Mouse (Mus musculus) lung, postnatal 0 days (tissue): ENCODE measurements at regions not wholly inside any gene's neighbourhood (a gene's known extent, or its start where the extent isn't known, plus 50 kb on each side); places are given as distances from the start of the nearest gene placed in this dataset.

Experiments
- ATAC-seq: fragments of 200-750 bp; cut with Nextera tagmentation; 2 replicates; pipeline ENCODE4 v1.8.0; 2017; ENCODE audit warnings: moderate library complexity
- DNase-seq: peaks from one replicate; pipeline ENCODE4 v3.0.0-alpha.2; 2016; ENCODE audit warnings: low spot score
- H3K27ac ChIP-seq: fragments of 300-500 bp; sonication (generic); 2 replicates; pipeline ENCODE4 v1.5.1; 2014; ENCODE audit warnings: antibody characterized with exemption, mild to moderate bottlenecking, low read length, mixed read lengths
- H3K27me3 ChIP-seq: fragments of 300-500 bp; sonication (generic); replicated peaks from 2 replicates; pipeline ENCODE4 v1.6.1; 2014; ENCODE audit warnings: low read length, mixed read lengths; ENCODE audit not compliant: insufficient read depth
- H3K36me3 ChIP-seq: fragments of 300-500 bp; sonication (generic); 2 replicates; pipeline ENCODE4 v1.6.1; 2014; ENCODE audit warnings: low read length, mixed read lengths; ENCODE audit not compliant: insufficient read depth
- H3K4me1 ChIP-seq: fragments of 300-500 bp; sonication (generic); 2 replicates; pipeline ENCODE4 v1.6.1; 2014; ENCODE audit warnings: antibody characterized with exemption, low read depth, low read length, mixed read lengths; ENCODE audit not compliant: insufficient read depth
- H3K4me2 ChIP-seq: fragments of 300-500 bp; sonication (generic); replicated peaks from 2 replicates; pipeline ENCODE4 v1.6.1; 2014; ENCODE audit warnings: low read depth, mild to moderate bottlenecking, low read length, moderate library complexity, mixed read lengths
- H3K4me3 ChIP-seq: fragments of 300-500 bp; sonication (generic); 2 replicates; pipeline ENCODE4 v1.5.1; 2014; ENCODE audit warnings: low read depth, low read length
- H3K9ac ChIP-seq: fragments of 300-500 bp; sonication (generic); replicated peaks from 2 replicates; pipeline ENCODE4 v1.6.1; 2014; ENCODE audit warnings: low read depth, mild to moderate bottlenecking
- H3K9me3 ChIP-seq: fragments of 300-500 bp; sonication (generic); 2 replicates; pipeline ENCODE4 v1.6.1; 2016; ENCODE audit warnings: low read length, mixed read lengths
- CTCF ChIP-seq: IDR thresholded peaks from 2 replicates; pipeline ENCODE4 v1.5.1; 2016; ENCODE audit warnings: antibody characterized with exemption, mild to moderate bottlenecking
- EP300 ChIP-seq: IDR thresholded peaks from 2 replicates; pipeline ENCODE4 v1.6.1; 2016; ENCODE audit warnings: antibody characterized with exemption, mild to moderate bottlenecking, control low read depth
- WGBS: fragments of 180-500 bp; shearing (Covaris S2); extraction: QIAGEN DNeasy Blood & Tissue Kit; methylation state at CpG from one replicate; pipeline ENCODE4 v1.1.7; 2014; 5-methylcytosine and 5-hydroxymethylcytosine counted together

DNA sequence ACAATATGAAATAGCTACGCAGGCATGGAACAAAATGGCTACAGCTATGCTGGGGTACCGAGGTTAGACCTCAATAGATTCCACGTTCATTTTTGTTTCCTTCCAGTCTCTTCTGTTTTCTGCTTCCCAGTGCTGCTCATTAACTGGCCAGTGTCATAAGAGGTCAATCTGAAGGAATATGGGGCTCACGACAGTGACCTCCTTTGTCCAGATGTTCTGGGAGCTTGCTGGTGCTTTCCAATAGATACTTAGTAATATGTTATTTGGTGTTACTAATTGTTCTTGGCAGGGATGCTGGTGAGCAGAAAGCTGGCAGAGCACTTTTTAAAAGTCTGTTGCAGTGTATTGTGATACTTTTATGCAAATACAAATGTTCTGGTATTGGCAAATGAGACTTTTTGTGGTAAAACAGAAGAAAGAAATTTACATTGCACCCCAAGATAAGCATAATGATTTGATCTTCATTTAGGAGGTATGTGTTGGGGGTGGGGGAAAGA lies 95.8 kb upstream of the Arg1 start:
- no peaks in the 10 kb centered on the region for H3K4me1 ChIP-seq

DNA sequence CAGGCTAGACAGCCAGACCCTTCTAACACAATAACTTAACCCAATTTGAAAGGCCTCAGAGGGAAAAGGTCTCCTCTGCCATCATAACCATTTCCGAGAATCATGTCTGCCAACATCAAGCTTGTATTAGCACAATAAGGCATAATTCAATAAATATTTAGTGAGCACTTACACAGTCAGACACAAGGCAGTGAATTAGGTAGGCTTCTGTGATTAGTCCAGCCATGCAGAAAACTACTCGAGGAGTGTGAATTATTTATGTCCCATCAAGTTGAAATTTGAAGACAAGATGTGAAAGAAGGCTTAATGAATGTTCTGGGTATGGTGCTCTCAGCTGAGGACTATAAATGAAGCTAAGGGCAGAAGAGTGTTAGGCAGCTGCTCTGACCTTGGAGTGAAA lies 91.7 kb upstream of the Arg1 start:
- Histone ChIP-seq H3K4me3 (no peak overlapping the region), H3K27me3 (no peaks in the 10 kb centered on the region), H3K4me1 (no peaks in the 10 kb centered on the region), H3K9me3 (no peaks in the 10 kb centered on the region), H3K4me2 (no peak overlapping the region), H3K27ac (no peak overlapping the region), H3K9ac (no peak overlapping the region), H3K36me3 (no peaks in the 10 kb centered on the region)
- no peak for ATAC-seq
- no peak for DNase-seq
- 80% methylated on average over 2 of the region's 2 CpGs for WGBS
- TF ChIP-seq EP300 (no peak), CTCF (no peak)

More for the DNA sequence above, 95.8 kb upstream of the Arg1 start:
- no peak overlapping the region for H3K27ac ChIP-seq
- no peak overlapping the region for H3K4me3 ChIP-seq
- no peaks in the 10 kb centered on the region for H3K27me3 ChIP-seq
- 73% methylated on average over 4 of the region's 4 CpGs for WGBS
- ATAC-seq (no peak), DNase-seq (no peak)
- no peaks in the 10 kb centered on the region for H3K36me3 ChIP-seq
- no peak for TF ChIP-seq CTCF
- no peak for TF ChIP-seq EP300
- no peak overlapping the region for H3K9ac ChIP-seq
- no peaks in the 10 kb centered on the region for H3K9me3 ChIP-seq
- no peak overlapping the region for H3K4me2 ChIP-seq

DNA sequence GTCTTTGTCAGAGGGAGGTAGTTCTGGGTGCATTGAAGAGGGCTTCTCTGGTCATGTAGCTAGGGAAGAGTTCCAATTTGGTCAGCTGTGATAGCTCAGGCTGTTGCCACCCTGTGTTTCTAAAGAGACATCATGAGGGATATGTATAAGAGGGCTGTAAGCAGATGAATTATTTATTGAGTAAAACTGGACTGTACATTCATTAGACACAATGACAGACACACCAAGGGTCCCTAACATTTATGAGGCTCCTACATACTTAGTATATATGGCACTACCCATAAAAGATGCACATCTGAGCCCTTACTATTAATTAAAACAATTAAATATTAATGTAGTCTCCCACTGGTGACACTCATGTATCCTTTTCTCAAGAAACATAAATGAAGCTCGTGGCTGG lies 90.6 kb upstream of the Arg1 start:
- H3K9me3 ChIP-seq, result no peaks in the 10 kb centered on the region
- no peak overlapping the region for H3K4me2 ChIP-seq
- ATAC-seq (no peak), DNase-seq (no peak)
- H3K36me3 ChIP-seq, result no peaks in the 10 kb centered on the region
- no peak overlapping the region for H3K4me3 ChIP-seq
- H3K4me1 ChIP-seq, result no peaks in the 10 kb centered on the region
- TF ChIP-seq CTCF (no peak), EP300 (no peak)
- H3K9ac ChIP-seq, result no peak overlapping the region
- WGBS, result 81% methylated on average over 1 of the region's 1 CpGs
- H3K27me3 ChIP-seq, result no peaks in the 10 kb centered on the region
- no peak overlapping the region for H3K27ac ChIP-seq

DNA sequence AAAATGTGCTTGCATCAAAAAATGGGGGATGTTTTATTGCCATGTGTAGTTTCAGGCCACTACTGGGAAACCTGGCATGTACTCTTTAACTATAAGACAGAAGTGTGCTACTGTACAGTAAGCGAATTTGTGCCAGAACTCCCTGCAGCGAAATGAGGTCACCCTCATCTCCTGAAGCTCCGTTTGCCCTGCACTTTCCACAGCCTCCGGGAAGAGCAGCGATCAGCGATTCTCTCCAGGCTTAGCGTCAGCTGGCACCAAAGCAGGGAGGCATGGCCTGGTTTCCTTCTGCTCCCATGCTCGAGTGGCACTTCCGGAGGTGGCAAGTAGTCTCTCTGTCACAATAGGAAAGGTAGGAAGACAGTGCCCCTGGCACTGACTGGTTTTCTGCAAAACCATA lies 88.8 kb upstream of the Arg1 start:
- H3K4me3 ChIP-seq, result no peak overlapping the region
- ATAC-seq (no peak), DNase-seq (no peak)
- no peaks in the 10 kb centered on the region for H3K36me3 ChIP-seq
- H3K27ac ChIP-seq, result no peak overlapping the region
- no peak for TF ChIP-seq EP300
- TF ChIP-seq CTCF, result no peak
- no peaks in the 10 kb centered on the region for H3K4me1 ChIP-seq
- H3K4me2 ChIP-seq, result no peak overlapping the region
- H3K27me3 ChIP-seq, result no peaks in the 10 kb centered on the region
- 67% methylated on average over 9 of the region's 9 CpGs for WGBS
- H3K9me3 ChIP-seq, result no peaks in the 10 kb centered on the region
- no peak overlapping the region for H3K9ac ChIP-seq

DNA sequence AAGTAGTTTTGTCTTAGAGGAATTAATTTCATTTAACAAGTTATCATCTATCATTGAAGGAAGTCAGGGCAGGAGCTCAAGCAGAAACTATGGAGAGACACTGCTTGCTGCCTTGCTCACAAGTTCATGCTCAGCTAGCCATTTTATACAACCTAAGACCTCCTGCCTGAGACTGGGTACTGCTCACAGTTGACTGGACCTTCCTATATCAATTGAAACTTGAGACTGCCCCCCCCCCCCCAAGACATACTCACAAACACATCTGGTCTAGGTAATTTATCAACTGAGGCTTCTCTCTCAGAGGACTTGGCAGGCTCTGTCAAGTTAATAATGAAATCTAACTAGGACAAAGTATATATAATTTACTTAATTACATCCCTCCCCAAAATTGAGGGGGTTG lies 84.8 kb upstream of the Arg1 start:
- no peaks in the 10 kb centered on the region for H3K27me3 ChIP-seq
- TF ChIP-seq CTCF (no peak), EP300 (no peak)
- H3K4me2 ChIP-seq, result no peak overlapping the region
- ATAC-seq, result no peak
- no peak overlapping the region for H3K9ac ChIP-seq
- DNase-seq, result no peak
- no peaks in the 10 kb centered on the region for H3K9me3 ChIP-seq
- no peaks in the 10 kb centered on the region for H3K36me3 ChIP-seq
- no peaks in the 10 kb centered on the region for H3K4me1 ChIP-seq
- H3K4me3 ChIP-seq, result no peak overlapping the region
- H3K27ac ChIP-seq, result no peak overlapping the region

DNA sequence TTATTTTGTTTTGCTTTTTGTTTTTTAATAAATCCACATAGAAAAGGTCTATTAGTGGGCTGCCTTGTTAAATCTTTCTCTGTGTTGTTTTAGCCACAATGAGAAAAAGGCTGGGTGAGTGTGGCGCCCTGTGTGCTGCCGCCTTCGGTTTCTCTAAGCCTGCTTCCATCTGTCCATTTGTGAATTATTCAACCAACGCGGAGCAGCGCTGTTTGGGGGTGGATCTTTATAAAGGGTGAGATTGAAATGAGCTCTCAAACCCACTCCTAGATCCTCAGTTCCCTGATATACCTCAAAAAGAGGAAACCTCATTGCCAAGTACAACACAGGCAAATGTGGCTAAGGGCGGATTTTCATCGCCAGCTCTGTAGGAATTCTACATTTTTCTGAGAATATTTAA lies 74.0 kb upstream of the Arg1 start:
- Histone ChIP-seq H3K27ac (no peak overlapping the region), H3K9me3 (no peaks in the 10 kb centered on the region), H3K27me3 (no peaks in the 10 kb centered on the region), H3K4me2 (no peak overlapping the region), H3K9ac (no peak overlapping the region), H3K4me1 (no peaks in the 10 kb centered on the region), H3K4me3 (no peak overlapping the region), H3K36me3 (no peaks in the 10 kb centered on the region)
- 85% methylated on average over 8 of the region's 8 CpGs for WGBS
- DNase-seq (no peak), ATAC-seq (no peak)
- TF ChIP-seq EP300 (no peak), CTCF (no peak)
